Mouse (Mus musculus) forebrain, embryonic 12.5 days (tissue): ENCODE results near the gene Ppcdc. TPM values are rescaled to one million over a fixed set of nuclear protein-coding genes. Genes with fewer than 3 reads are reported as not detected.
"Not testable (repeated sequence)": the region's sequence is repeated elsewhere in the genome, so short reads cannot be mapped to it uniquely, and the experiment has no call there.

Experiments used
- ATAC-seq: fragments of 200-750 bp; cut with Nextera tagmentation; 2 replicates; pipeline ENCODE4 v1.8.0; 2017; ENCODE audit warnings: moderate TSS enrichment; ENCODE audit not compliant: low FRiP score
- H3K27ac ChIP-seq: fragments of 300-500 bp; sonication (generic); 2 replicates; pipeline ENCODE4 v1.5.1; 2016; ENCODE audit warnings: mild to moderate bottlenecking
- H3K27me3 ChIP-seq: fragments of 300-500 bp; sonication (generic); 2 replicates; pipeline ENCODE4 v1.6.1; 2016; ENCODE audit warnings: mild to moderate bottlenecking
- H3K36me3 ChIP-seq: fragments of 300-500 bp; sonication (generic); replicated peaks from 2 replicates; pipeline ENCODE4 v1.6.1; 2016; ENCODE audit warnings: mild to moderate bottlenecking
- H3K4me1 ChIP-seq: fragments of 300-500 bp; sonication (generic); 2 replicates; pipeline ENCODE4 v1.6.1; 2016
- H3K4me2 ChIP-seq: fragments of 300-500 bp; sonication (generic); 2 replicates; pipeline ENCODE4 v1.6.1; 2016; ENCODE audit warnings: mild to moderate bottlenecking, moderate library complexity
- H3K4me3 ChIP-seq: fragments of 300-500 bp; sonication (generic); replicated peaks from 2 replicates; pipeline ENCODE4 v1.5.1; 2016; ENCODE audit warnings: mild to moderate bottlenecking
- H3K9ac ChIP-seq: fragments of 300-500 bp; sonication (generic); 2 replicates; pipeline ENCODE4 v1.6.1; 2016; ENCODE audit warnings: mild to moderate bottlenecking
- H3K9me3 ChIP-seq: fragments of 300-500 bp; sonication (generic); 2 replicates; pipeline ENCODE4 v1.6.1; 2016
- WGBS: fragments of 180-500 bp; shearing (Covaris S2); methylation state at CpG from one replicate; pipeline ENCODE4 v1.1.7; 2016; 5-methylcytosine and 5-hydroxymethylcytosine counted together
- polyA plus RNA-seq: library from polyadenylated mRNA; unstranded; fragments of >200 nt; fragmentation: Nextera tagmentation; extraction: Ambion mirVana; gene quantifications from 2 replicates; pipeline ENCODE4 v1.2.1, GENCODE M21; 2016

Ppcdc gene
- polyA plus RNA-seq, 1 experiment from 2014 or later, result 24.4 TPM

GRCm38 (mm10) chr9:57440620-57441019 lies 696 bp upstream of the Ppcdc start:
- H3K9me3 ChIP-seq, result no peaks in the 10 kb centered on the region
- H3K27ac ChIP-seq, result no peak overlapping the region
- H3K4me3 ChIP-seq, result no peak overlapping the region
- H3K9ac ChIP-seq, result no peak overlapping the region
- no peak for ATAC-seq
- WGBS, result 86% methylated on average over 1 of the region's 1 CpGs
- H3K27me3 ChIP-seq, result no peaks in the 10 kb centered on the region
- H3K4me1 ChIP-seq, result peaks cover 5% of the 10 kb centered on the region
- H3K36me3 ChIP-seq, result peaks cover 26% of the 10 kb centered on the region
- H3K4me2 ChIP-seq, result no peak overlapping the region

GRCm38 (mm10) chr9:57439083-57439482 lies 841 bp downstream of the Ppcdc start:
- WGBS, result 57% methylated on average over 7 of the region's 7 CpGs
- no peak overlapping the region for H3K27ac ChIP-seq

GRCm38 (mm10) chr9:57437896-57438614 lies 1.9 kb downstream of the Ppcdc start:
- Histone ChIP-seq H3K4me1 (peaks cover 11% of the 10 kb centered on the region), H3K27me3 (no peaks in the 10 kb centered on the region), H3K4me3 (no peak overlapping the region), H3K27ac (no peak overlapping the region), H3K36me3 (peaks cover 9% of the 10 kb centered on the region), H3K4me2 (no peak overlapping the region), H3K9me3 (no peaks in the 10 kb centered on the region), H3K9ac (no peak overlapping the region)
- no peak for ATAC-seq
- WGBS, result 83% methylated on average over 10 of the region's 10 CpGs

More at GRCm38 (mm10) chr9:57439083-57439482, 841 bp downstream of the Ppcdc start:
- peaks cover 17% of the 10 kb centered on the region for H3K36me3 ChIP-seq
- peak overlapping the region; percentile 63 for H3K9ac ChIP-seq
- no peaks in the 10 kb centered on the region for H3K9me3 ChIP-seq
- H3K4me3 ChIP-seq, result peak overlapping the region; percentile 53
- H3K4me2 ChIP-seq, result peak overlapping the region; percentile 65
- H3K4me1 ChIP-seq, result peaks cover 5% of the 10 kb centered on the region
- no peak for ATAC-seq
- H3K27me3 ChIP-seq, result no peaks in the 10 kb centered on the region

- peaks cover 20% of the 10 kb centered on the region for H3K4me1 ChIP-seq
- H3K4me2 ChIP-seq, result no peak overlapping the region
- no peaks in the 10 kb centered on the region for H3K27me3 ChIP-seq
- no peak for ATAC-seq
- no peak overlapping the region for H3K9ac ChIP-seq
- no peak overlapping the region for H3K27ac ChIP-seq
- no peak overlapping the region for H3K4me3 ChIP-seq
- H3K36me3 ChIP-seq, result no peaks in the 10 kb centered on the region; the same call in none of the 2 replicates
- H3K9me3 ChIP-seq, result no peaks in the 10 kb centered on the region
- 84% methylated on average over 5 of the region's 5 CpGs for WGBS
Measured at GRCm38 (mm10) chr9:57436166-57436565, 3.8 kb downstream of the Ppcdc start.

- no peak overlapping the region for H3K4me2 ChIP-seq
- no peaks in the 10 kb centered on the region; the same call in none of the 2 replicates for H3K36me3 ChIP-seq
- H3K9ac ChIP-seq, result no peak overlapping the region
- H3K4me1 ChIP-seq, result peaks cover 29% of the 10 kb centered on the region
- no peak overlapping the region for H3K4me3 ChIP-seq
- H3K9me3 ChIP-seq, result no peaks in the 10 kb centered on the region
- no peaks in the 10 kb centered on the region for H3K27me3 ChIP-seq
- no peak overlapping the region for H3K27ac ChIP-seq
- 89% methylated on average over 11 of the region's 11 CpGs for WGBS
- no peak for ATAC-seq
Measured at GRCm38 (mm10) chr9:57434405-57435165, 5.3 kb downstream of the Ppcdc start.

GRCm38 (mm10) chr9:57433097-57434032 lies 6.6 kb downstream of the Ppcdc start:
- peak overlapping the region; percentile 33; the same call in 1 of the 2 replicates for H3K9ac ChIP-seq
- ATAC-seq, result peak; percentile 61; the same call in 1 of the 2 replicates
- no peaks in the 10 kb centered on the region for H3K27me3 ChIP-seq
- no peaks in the 10 kb centered on the region for H3K9me3 ChIP-seq
- H3K4me2 ChIP-seq, result no peak overlapping the region
- WGBS, result 25% methylated on average over 11 of the region's 11 CpGs
- H3K36me3 ChIP-seq, result no peaks in the 10 kb centered on the region; the same call in none of the 2 replicates
- H3K27ac ChIP-seq, result no peak overlapping the region
- H3K4me3 ChIP-seq, result no peak overlapping the region
- peaks cover 29% of the 10 kb centered on the region for H3K4me1 ChIP-seq

- peaks cover 31% of the 10 kb centered on the region for H3K4me1 ChIP-seq
- no peak overlapping the region for H3K4me2 ChIP-seq
- no peak overlapping the region for H3K4me3 ChIP-seq
- 94% methylated on average over 3 of the region's 3 CpGs for whole genome bisulfite sequencing
- H3K27ac ChIP-seq, result no peak overlapping the region
- H3K9ac ChIP-seq, result no peak overlapping the region
- H3K36me3 ChIP-seq, result no peaks in the 10 kb centered on the region; the same call in none of the 2 replicates
- ATAC-seq, result no peak
- H3K27me3 ChIP-seq, result no peaks in the 10 kb centered on the region
- H3K9me3 ChIP-seq, result no peaks in the 10 kb centered on the region
Measured at GRCm38 (mm10) chr9:57432480-57432879, 7.4 kb downstream of the Ppcdc start.

GRCm38 (mm10) chr9:57431202-57431601 lies 8.7 kb downstream of the Ppcdc start:
- Histone ChIP-seq H3K4me2 (no peak overlapping the region), H3K27me3 (no peaks in the 10 kb centered on the region), H3K27ac (peak overlapping the region; percentile 43; the same call in 1 of the 2 replicates), H3K4me1 (peaks cover 31% of the 10 kb centered on the region), H3K9me3 (no peaks in the 10 kb centered on the region), H3K9ac (no peak overlapping the region), H3K36me3 (no peaks in the 10 kb centered on the region; the same call in none of the 2 replicates), H3K4me3 (no peak overlapping the region)
- no peak for ATAC-seq
- 28% methylated on average over 9 of the region's 9 CpGs for WGBS

GRCm38 (mm10) chr9:57428391-57428790 lies 11.5 kb downstream of the Ppcdc start:
- Histone ChIP-seq H3K4me1 (peaks cover 28% of the 10 kb centered on the region), H3K9me3 (no peaks in the 10 kb centered on the region), H3K9ac (no peak overlapping the region), H3K4me3 (no peak overlapping the region), H3K27me3 (no peaks in the 10 kb centered on the region), H3K27ac (no peak overlapping the region), H3K4me2 (no peak overlapping the region), H3K36me3 (no peaks in the 10 kb centered on the region; the same call in 1 of the 2 replicates)
- 46% methylated on average over 4 of the region's 4 CpGs for WGBS
- ATAC-seq, result no peak

GRCm38 (mm10) chr9:57427937-57428336 lies 12.0 kb downstream of the Ppcdc start:
- no peak overlapping the region for H3K4me3 ChIP-seq
- no peak for ATAC-seq
- H3K9ac ChIP-seq, result no peak overlapping the region
- H3K36me3 ChIP-seq, result no peaks in the 10 kb centered on the region
- no peaks in the 10 kb centered on the region for H3K9me3 ChIP-seq
- H3K27me3 ChIP-seq, result no peaks in the 10 kb centered on the region
- H3K4me2 ChIP-seq, result no peak overlapping the region
- H3K4me1 ChIP-seq, result peaks cover 24% of the 10 kb centered on the region
- no peak overlapping the region for H3K27ac ChIP-seq
- 67% methylated on average over 4 of the region's 4 CpGs for WGBS

GRCm38 (mm10) chr9:57427123-57427522 lies 12.8 kb downstream of the Ppcdc start:
- not testable (repeated sequence) for H3K4me2 ChIP-seq, H3K27ac ChIP-seq, ATAC-seq, H3K36me3 ChIP-seq, H3K27me3 ChIP-seq, H3K9me3 ChIP-seq, H3K4me3 ChIP-seq, H3K9ac ChIP-seq
- 92% methylated on average over 4 of the region's 4 CpGs for WGBS
- H3K4me1 ChIP-seq, result peaks cover 22% of the 10 kb centered on the region

GRCm38 (mm10) chr9:57425116-57425515 lies 14.8 kb downstream of the Ppcdc start:
- ATAC-seq, result no peak

More at GRCm38 (mm10) chr9:57425116-57425515, 14.8 kb downstream of the Ppcdc start:
- H3K36me3 ChIP-seq, result no peaks in the 10 kb centered on the region
- H3K9ac ChIP-seq, result no peak overlapping the region
- H3K4me3 ChIP-seq, result no peak overlapping the region
- no peak overlapping the region for H3K4me2 ChIP-seq
- H3K27me3 ChIP-seq, result no peaks in the 10 kb centered on the region
- H3K27ac ChIP-seq, result no peak overlapping the region
- H3K4me1 ChIP-seq, result peaks cover 8% of the 10 kb centered on the region
- WGBS, result 84% methylated on average over 3 of the region's 3 CpGs
- no peaks in the 10 kb centered on the region for H3K9me3 ChIP-seq
